Mouse (Mus musculus) embryonic fibroblast, embryonic 13.5 days (primary cell): ENCODE data around the gene Ostf1.

Experiments
- CTCF ChIP-seq: IDR thresholded peaks from 2 replicates; pipeline ENCODE4 v1.5.1; 2011; ENCODE audit warnings: mild to moderate bottlenecking, control low read depth, low read length, moderate library complexity, borderline replicate concordance; ENCODE audit not compliant: insufficient read depth
- POLR2A ChIP-seq: IDR thresholded peaks from 2 replicates; pipeline ENCODE4 v1.6.1; 2011; ENCODE audit warnings: low read depth, mild to moderate bottlenecking, control low read depth, low read length, moderate library complexity

DNA sequence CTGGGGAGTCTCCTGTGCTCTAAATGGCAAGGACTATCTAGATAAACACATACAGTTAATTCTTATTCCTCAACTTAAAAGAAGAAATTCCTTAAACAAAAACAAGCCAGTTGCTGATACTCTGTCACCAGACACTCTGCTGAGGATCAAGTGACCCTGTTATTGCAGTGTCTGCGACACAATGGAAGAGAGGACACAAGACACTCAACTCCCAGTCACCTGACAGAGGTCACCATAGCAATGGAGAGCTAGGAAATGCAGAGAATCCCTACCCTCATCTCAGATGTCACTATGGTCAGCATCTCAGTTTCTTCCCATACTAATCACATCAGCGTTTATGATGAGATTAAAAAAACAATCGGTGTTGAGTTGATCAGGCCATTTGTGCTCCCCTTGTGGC is 58.2 kb downstream of the Ostf1 start:
- TF ChIP-seq CTCF (no peak), POLR2A (no peak)
